Mouse (Mus musculus) large intestine, adult 2 months (tissue): Measurements from ENCODE around the gene Dbx2. TPM values are rescaled to one million over a fixed set of nuclear protein-coding genes. Genes with fewer than 3 reads are reported as not detected.

Experiments
- DNase-seq: peaks from one replicate; pipeline ENCODE4 v3.0.0-alpha.2; 2012; ENCODE audit warnings: low read depth, low spot score
- WGBS: fragments of 180-500 bp; shearing (Covaris S2); methylation state at CpG from one replicate; pipeline ENCODE4 v1.1.7; 2018; 5-methylcytosine and 5-hydroxymethylcytosine counted together
- polyA plus RNA-seq: library from polyadenylated mRNA; depleted of rRNA; stranded (reverse); fragments of >200 nt; gene quantifications from 2 replicates; pipeline ENCODE4 v1.2.3, GENCODE M21; 2012; rRNA removed

Gene Dbx2
- polyA plus RNA-seq, 1 experiment = 0.05 TPM

DNA sequence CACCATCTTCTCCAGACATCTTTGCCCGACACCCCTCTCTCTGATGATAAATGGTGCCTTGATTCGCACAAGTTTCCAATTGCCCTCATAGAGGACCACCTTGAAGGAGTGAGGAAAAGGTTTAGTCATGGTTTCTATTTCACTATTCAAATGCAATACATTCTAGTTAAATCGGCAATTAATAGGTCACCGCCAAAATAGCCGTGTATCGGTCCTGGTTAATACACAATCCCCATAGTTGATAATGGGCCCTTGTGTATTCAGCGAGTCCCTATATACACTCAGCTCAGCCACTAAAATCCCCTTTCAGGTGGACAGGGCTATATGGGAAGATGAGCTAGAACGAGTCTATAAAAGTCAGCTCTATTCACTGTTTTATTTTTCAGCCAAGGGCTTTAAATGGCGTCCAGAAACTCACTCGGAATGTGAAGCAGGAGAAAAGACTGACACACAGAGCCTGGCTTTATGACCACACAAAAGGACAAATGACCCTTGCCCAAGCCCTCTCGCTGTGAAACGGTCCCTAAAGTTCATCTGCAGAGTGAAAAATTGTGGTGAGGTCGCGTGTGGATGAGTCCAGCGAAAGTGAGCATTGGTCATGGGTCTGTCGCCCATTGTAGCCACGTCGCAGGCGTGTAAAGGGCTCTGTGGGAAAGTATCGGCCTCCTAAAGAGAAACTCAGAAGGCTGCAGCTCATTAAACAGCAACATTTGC, 16.5 kb downstream of the Dbx2 start:
- 67% methylated on average over 20 of the region's 20 CpGs for WGBS
- DNase-seq = no peak

- WGBS = 63% methylated on average over 4 of the region's 4 CpGs
- DNase-seq = no peak
These were observed 31.4 kb downstream of the Dbx2 start for GRCm38 (mm10) chr15:95624396-95624795.

- WGBS = 50% methylated on average over 8 of the region's 8 CpGs
- DNase-seq = no peak
These were observed 33.0 kb downstream of the Dbx2 start for GRCm38 (mm10) chr15:95622797-95623196.

DNA sequence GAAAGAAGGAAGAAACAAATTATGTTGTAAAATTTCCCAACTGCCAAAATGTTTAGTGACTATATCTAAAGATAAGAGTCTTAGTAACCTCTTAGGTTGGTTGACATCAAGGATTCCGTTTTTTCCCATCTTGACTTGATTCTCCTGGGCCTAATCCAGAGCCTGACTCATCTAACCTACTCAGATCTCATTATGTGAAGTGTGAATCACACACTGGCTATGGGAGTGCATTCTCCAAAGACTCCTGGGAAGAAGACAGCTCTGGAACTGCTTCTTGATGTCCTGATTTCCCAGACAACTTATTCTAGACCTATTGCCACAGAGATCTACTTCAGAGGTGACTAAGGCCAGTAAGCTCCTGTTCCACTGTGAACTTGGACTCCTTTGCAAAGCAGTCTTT, 43.2 kb downstream of the Dbx2 start:
- WGBS = 46% methylated on average over 1 of the region's 1 CpGs
- no peak for DNase-seq

DNA sequence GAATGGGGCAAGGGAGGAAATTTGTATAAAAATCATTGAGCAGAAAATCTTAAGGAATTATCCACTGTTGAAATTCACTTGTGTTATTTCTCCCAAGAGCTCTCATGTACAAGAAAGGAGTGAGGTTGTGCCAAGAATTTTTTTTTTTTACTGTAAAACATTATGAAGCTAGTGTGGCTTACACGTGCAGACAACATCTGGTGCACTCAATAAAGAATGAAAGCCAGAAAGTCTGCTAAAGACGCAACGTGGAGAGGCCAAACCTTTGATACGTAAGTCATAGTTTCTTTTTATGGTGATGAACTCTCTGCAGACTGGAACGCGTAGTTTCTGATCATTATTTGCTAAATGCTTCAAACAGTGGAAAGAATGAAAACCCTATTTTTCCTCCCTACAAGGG, 54.6 kb downstream of the Dbx2 start:
- DNase-seq = no peak
- WGBS = 69% methylated on average over 6 of the region's 6 CpGs

GRCm38 (mm10) chr15:95598630-95599029, 57.1 kb downstream of the Dbx2 start:
- 66% methylated on average over 1 of the region's 1 CpGs for WGBS
- DNase-seq = no peak

- WGBS = 88% methylated on average over 15 of the region's 15 CpGs
- DNase-seq = no peak
These were observed 68.9 kb downstream of the Dbx2 start for GRCm38 (mm10) chr15:95586906-95587305.

- 64% methylated on average over 4 of the region's 4 CpGs for WGBS
- no peak for DNase-seq
These were observed 70.9 kb downstream of the Dbx2 start for GRCm38 (mm10) chr15:95584891-95585290.

DNA sequence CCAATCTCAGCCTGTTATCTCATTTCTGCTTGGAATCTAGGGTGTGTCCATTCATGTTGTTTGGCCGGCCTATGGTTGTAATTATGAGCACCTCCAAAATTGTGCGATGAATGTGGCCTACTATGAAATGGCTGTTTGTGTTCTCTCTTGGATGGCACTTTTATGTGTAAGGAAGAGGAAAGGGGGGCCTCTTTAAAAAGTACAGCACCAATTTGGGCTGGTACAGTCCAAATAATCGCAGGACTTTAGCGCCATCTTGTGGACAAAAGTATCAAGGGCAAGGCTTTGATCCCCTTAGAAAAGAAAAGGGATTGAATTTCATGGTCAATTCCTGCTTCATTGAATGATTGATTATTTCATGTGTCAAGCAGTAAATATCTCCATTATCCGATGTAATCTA, 81.1 kb downstream of the Dbx2 start:
- 10% methylated on average over 5 of the region's 5 CpGs for WGBS
- DNase-seq = peak; percentile 19

Other genes with a start within 250 kb of the Dbx2 start
- 0.53 and 0.88 TPM in 2 replicates for gene Nell2, start 127.4 kb downstream of the Dbx2 start, polyA plus RNA-seq
- gene Ano6, start 134.9 kb upstream of the Dbx2 start, polyA plus RNA-seq = 38.7 and 177 TPM in 2 replicates